Mouse (Mus musculus): Measurements from ENCODE around the gene Mta1. TPM values are rescaled to one million over a fixed set of nuclear protein-coding genes. Genes with fewer than 3 reads are reported as not detected.

The Mta1 gene
- polyA plus RNA-seq (2012; rRNA removed) = 66.4 and 69.3 TPM in 2 replicates

DNA sequence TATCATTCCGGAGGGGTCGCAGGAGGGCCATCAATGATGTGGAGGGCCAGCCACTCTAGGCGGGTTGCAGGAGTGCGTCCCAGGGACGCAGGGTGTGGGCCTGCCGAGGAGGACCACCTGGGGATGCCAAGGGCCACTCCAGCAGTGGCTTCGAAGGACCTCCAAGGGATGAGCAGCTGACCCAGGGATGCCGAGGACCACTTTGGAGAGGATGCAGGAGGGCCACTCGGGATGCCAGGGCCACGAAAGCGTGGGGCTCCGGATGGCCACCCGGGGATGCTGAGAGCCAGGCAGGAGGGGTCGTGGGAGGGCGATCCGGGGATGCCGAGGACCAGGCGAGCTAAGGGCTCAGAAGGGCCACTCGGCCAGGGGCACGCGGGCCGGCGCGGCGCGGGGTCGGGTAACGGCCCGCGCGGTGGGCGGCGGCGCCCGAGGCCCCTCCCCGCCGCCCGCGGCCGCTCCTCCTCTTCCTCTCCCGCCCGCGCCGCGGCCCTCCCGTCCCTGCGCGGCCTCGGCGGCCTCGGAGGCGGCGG lies at the start of gene Mta1:
TSS of gene Mta1 (plus strand) at position 530 of the 533 bp plus-strand sequence.
- DNase-seq (ENCODE audit: extremely low spot score in 1 of 2, low spot score in 1 of 2) = no peak

DNA sequence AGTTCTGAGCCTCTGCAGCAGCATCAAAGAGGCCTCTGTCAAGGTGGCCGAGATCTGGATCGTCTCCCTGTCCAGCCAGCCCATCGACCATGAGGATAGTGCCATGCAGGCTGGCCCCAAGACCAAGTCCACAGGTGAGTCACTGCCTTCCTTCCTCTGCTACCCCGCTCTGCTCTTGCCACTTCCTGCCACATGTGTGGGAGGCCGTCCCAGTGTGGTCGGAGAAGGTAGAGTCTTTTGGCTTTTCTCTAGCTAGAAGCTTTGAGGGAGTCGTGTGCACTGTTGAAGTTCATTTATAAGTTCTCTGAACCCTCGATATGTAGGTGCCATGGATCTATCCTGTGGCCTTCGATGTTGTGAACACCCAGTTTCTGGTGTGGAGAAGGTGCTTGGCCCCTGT lies 48.2 kb upstream of the Mta1 start:
- no peak for DNase-seq (ENCODE audit: extremely low spot score in 1 of 2, low spot score in 1 of 2)

DNA sequence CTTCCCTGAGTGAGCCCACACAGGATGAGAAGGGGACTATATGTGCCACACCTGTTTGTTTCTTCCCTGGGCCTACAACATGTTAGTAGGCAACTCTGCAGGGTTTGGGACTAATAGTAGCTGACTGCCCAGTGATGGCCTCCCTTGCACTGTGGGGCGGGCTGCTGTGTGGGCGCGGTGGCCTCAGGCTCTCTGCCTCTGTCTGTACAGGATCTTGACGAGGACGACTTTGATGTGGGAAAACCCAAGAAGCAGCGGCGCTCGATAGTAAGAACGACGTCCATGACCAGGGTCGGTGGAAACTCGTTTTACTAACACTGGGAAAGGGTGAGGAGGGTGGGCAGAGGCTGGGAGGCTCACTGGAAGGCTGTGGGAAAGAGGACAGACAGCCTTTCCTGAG lies 47.4 kb upstream of the Mta1 start:
- no peak for DNase-seq (ENCODE audit: extremely low spot score in 1 of 2, low spot score in 1 of 2)

DNA sequence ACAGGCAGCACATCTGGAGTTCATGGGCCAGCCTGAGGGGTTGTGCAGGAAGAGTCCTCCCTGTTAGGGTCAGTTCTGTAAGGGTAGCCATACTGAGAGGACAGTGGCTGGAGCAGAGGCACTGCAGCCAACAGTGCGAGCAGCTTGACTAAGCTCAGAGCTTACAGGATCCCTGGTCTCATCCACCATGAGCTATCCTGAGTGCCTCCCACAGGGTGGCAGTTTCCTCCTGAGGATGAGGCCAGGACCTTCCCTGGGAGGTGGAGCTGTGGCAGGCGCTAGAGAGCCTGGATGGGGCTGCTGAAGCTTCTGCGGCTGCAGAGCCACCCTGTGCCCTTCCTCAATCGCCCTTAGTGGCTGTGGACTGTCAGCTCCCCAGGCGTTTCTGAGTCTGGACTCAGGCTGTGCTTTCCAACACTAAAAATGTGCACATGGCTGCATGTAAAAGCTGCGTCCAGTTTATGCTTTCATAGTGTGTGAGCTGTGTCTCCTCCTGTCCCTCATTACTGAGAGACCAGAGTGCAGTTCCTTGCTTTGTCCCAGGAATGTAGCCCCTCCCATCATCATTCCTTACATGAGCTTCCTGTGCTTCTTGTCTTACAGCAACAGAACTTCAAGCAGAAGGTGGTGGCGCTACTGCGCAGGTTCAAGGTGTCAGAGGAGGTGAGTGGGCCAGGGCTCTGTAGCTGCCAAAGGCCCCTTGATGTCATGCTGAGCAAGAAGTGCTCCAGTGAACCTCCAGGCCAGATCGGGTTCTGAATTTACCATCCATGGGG lies 46.3 kb upstream of the Mta1 start:
- DNase-seq (ENCODE audit: extremely low spot score in 1 of 2, low spot score in 1 of 2) = no peak

DNA sequence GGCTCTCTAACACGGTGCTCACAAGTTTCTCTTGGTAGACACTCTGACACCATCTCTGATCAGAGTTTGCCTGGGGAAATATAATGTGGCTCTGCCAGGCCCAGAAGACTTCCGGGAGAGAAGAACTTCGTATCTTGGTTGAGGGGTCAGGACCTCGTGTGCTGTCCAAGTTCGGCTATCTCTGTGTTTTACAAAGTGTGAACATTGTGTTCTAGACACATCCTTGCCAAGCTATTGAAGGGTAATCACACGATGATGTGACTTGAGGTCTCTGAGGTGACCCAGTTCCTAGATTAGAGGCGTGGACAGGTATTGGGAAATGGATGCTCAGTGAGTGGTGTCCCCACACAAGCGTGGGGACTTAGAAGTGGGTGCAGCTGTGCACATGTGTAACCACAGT lies 42.0 kb upstream of the Mta1 start:
- DNase-seq (ENCODE audit: extremely low spot score in 1 of 2, low spot score in 1 of 2) = no peak

DNA sequence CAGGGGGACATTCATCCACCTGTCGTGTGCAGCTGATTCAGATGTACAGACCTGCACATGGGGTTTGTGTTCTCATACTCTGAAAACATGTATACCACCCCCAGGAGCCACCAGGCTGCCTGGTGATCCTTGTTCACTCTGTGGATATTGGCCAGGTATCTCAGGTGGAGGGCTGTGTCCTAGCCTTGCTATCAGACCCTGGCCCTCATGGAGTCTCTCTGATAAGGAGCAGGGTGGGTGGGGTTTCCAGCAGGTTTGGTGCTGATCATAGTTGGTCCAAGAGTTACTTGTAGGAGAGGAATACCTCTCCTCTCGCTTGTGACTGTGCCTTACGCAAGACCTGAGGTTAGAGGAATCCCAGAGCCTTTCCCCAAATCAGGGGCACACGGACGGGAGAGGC lies 37.9 kb upstream of the Mta1 start:
- DNase-seq (ENCODE audit: extremely low spot score in 1 of 2, low spot score in 1 of 2) = no peak

DNA sequence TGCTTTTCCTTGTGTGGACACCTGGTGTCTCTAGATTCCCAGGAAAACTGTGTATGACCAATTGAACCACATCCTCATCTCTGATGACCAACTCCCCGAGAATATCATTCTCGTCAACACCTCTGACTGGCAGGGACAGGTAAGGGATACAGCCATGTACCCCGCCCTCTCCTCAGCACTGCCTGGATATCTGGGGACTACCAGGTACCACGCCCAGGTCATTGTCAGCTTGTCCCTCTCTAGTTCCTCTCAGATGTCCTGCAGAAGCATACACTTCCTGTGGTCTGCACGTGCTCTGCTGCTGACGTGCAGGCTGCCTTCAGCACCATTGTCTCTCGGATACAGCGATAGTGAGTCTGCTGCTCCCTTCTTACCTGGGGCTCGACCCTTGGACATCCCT lies 36.5 kb upstream of the Mta1 start:
- no peak for DNase-seq (ENCODE audit: extremely low spot score in 1 of 2, low spot score in 1 of 2)

DNA sequence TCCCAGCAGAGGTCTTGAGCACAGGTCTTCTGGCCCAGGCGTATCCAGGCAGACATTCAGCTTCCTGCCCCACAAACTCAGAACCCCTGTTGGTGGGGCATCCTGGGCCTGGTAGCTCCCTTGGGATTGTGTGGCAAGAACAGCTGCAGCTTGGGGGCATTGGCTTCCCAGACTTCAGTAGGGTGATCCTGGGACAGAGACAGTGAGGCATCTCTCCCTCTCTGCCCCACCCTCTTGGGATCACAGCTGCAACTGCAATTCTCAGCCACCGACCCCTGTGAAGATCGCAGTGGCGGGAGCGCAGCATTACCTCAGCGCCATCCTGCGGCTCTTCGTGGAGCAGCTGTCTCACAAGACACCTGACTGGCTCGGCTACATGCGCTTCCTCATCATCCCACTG lies 35.9 kb upstream of the Mta1 start:
- no peak for DNase-seq (ENCODE audit: extremely low spot score in 1 of 2, low spot score in 1 of 2)

DNA sequence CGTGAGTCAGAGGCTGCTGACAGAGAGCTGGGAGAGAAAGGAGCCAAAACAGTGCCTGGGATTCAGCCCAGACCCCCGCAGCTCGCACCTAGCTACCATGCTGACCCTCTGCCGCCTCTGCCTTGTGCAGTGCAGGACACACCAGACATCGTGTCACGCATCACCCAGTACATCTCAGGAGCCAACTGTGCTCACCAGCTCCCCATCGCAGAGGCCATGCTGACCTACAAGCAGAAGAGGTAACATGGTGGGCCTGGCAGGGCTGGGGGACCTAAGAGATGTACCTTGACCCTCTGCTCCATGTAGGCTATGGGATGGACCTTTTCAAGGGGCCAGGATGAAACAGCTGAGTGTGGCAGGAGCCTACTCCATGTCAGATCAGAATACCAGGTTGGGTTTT lies 34.4 kb upstream of the Mta1 start:
- DNase-seq (ENCODE audit: extremely low spot score in 1 of 2, low spot score in 1 of 2) = no peak

DNA sequence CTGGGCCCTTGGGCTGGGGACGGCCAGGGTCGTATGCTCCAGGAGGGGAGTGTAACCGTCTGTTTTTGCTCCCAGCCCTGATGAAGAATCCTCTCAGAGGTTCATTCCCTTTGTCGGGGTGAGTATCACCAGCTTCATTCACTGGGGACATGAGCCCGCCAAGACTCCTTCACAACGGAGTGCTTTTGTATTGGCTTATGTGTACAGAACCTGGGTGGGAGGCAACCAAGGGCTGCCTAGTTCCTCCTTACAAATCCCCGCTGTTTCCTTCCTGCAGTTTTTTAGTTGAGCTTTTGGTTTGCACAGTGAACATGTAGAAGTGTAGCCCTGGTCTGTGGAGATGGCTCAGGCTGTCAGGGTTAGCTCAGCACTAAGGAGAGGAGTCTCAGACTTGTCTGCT lies 30.1 kb upstream of the Mta1 start:
- no peak for DNase-seq (ENCODE audit: extremely low spot score in 1 of 2, low spot score in 1 of 2)

DNA sequence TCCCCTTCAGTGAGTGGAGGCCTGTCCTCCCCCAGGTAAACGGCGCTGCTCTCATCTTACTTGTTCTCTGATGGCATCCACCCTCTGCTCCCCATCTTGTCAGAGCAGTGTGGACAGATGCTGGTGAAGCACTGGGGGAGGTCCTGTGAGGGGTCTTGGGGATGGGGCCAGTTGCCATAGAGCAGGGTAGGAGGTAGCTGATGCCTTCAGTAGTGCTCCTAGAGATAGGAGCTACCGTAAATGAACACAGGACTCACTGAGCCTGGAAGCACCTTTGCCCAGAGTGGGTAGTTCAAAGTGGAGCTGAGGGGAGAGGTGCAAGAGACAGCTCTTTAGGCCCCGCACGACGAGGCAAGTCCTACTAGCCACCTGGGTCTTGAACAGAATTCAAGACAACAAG lies 28.7 kb upstream of the Mta1 start:
- no peak for DNase-seq (ENCODE audit: extremely low spot score in 1 of 2, low spot score in 1 of 2)

DNA sequence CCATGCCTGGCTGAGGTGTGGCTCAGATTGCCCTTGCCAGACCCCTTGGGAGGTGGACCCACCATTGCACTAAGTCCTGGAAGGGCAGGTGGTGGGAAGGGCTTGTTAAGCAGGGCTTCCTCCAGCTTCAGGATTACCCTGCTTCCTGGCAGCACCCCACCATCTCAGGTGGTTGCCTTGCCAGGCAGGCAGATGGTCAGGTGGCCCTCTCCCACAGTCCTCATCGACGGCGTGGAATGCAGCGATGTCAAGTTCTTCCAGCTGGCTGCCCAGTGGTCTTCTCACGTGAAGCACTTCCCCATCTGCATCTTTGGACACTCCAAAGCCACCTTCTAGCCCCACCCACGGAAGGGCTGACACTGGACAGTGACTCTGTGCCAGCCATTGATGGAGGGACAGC lies 26.8 kb upstream of the Mta1 start:
- no peak for DNase-seq (ENCODE audit: extremely low spot score in 1 of 2, low spot score in 1 of 2)

DNA sequence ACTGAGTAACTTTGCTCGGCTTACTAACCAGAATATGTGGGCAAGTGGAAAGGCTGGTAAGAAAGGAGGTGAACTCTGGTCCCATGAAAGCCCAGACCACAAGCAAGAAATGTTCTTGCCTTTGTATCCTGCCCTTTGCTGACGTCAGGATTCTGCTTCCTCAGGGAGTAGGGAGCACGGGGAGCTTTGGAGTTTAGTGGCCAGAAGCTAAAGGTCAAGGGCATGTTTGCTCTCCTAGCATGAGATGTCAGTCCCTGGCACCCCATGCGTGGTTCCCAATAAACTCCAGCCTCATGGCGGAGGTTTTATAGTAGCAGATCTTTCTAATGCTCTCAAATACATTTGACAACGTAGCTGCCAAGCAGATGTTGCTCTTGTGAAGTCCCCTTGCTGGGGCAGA lies 26.3 kb upstream of the Mta1 start:
- no peak for DNase-seq (ENCODE audit: extremely low spot score in 1 of 2, low spot score in 1 of 2)

DNA sequence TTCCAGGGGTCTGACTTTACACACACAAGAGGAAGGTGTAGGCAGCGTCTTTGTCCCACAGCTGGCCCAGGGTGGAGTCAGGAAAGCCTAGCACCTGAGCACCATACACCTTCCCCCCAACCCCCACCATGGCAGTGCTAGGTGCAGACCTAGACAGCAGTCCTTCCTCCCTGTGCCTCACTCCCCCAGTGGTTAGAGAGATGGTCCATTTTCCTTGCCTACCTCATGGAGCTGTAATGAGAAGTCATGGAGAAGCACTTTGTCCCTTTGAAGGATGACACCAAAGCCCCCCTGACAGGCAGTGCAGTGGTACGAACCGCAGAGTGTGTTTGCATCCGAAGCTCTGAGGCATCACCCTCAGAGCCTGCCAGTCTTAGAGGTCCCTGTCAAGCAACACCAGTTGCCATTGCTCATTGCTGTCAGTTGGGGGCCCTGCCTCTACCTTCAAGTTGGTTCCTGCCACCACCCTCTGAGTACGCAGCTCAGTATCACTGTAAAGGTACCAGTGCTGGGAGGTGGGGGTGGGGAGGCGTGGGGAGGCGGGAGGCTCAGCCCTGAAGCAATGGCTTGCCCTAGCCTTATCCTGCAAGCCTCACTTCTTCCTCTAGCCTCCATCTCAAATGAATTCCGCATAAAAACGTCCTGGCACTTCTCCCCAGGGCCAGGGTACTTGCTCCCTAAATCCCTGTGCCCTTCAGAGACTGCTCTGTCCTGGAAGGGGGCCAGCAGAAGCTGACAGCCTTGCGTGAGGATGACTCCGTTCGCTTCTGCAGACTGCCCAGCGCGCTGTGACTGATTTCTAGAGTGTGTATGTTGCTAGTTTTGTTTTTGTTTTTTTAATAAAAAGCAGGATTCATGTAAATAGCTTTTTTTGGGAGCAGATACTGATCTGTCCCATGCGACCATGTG lies 24.4 kb upstream of the Mta1 start:
- DNase-seq (ENCODE audit: extremely low spot score in 1 of 2, low spot score in 1 of 2) = peak in 1 of 2 experiments; percentile 43

DNA sequence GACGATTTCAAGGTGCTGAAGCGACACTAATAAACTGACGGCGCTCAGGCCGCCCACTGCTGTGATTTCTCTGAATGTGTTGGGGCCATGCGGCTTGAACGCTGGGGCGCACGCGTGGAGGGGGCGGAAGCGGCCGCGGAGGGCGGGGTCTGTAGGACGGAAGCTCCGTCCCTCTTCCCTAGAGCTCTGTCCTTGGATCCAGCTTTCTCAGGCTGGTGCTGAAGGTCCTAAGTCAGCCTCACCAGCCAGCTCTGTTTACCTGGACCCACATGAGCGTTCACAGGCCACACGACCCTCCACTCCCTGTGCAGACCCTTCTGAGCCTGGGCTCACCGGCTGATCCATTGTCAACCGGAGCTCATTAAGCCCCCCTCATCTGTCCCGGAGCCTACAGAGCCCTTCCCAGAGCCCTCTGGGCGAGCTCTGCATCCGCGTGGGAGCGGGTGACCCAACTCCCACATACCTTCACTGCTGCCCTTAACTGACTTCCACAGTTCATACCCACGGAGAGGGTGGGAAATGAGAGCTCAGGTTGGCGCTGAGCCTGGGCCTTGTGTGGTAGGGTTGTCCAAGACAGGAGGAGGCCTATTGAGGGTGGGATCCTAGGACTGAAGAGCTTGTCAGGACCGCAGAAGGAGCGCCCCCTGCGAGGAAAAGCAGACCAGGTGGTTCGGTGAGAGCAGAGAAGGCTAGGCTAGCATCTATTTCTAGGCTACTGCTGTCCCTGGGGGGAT lies 23.6 kb upstream of the Mta1 start, which contains the start of gene Tex22:
TSS of gene Tex22 (plus strand) at position 174 of the 734 bp plus-strand sequence.
- DNase-seq (ENCODE audit: extremely low spot score in 1 of 2, low spot score in 1 of 2) = peak; percentile 79 to 91

DNA sequence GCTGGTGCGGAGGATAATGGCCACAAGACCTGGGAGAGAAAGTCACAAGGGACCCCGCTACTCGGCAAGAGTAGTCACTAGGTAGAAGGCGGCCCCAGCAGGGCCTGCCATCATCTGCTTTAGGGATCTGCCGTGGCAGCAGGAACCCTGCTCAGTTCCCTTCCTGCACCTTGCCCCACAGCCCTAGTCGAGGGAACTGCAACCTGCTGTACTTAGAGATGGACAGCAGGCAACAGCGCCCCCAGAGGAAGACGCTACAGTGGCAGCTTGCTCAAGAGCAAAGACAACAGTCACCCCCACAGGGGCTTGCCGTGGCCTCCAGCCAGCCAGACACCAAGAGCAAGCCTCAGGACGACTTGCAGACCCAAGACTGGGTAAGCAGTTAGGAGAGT lies 23.0 kb upstream of the Mta1 start:
- DNase-seq (ENCODE audit: extremely low spot score in 1 of 2, low spot score in 1 of 2) = peak; percentile 69 to 91

DNA sequence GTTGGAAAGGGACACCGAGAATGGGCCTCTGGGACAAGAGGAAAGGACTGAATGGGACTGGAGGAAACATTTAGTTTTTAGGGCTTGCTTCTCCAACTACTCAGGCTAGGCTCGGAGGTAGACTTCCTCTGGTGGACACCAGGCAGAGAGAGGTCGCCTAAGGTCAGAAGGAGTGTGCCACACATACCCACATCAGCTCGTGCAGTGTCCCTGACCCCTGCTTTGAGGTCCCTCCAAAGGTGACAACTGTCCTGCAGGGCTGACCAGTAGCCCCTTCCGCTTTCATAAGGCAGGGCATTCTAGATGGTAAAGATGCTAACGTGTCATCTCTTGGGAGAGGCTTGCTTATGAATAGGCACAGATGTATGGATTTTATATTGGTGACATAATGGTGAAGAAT lies 22.6 kb upstream of the Mta1 start:
- DNase-seq (ENCODE audit: extremely low spot score in 1 of 2, low spot score in 1 of 2) = no peak

DNA sequence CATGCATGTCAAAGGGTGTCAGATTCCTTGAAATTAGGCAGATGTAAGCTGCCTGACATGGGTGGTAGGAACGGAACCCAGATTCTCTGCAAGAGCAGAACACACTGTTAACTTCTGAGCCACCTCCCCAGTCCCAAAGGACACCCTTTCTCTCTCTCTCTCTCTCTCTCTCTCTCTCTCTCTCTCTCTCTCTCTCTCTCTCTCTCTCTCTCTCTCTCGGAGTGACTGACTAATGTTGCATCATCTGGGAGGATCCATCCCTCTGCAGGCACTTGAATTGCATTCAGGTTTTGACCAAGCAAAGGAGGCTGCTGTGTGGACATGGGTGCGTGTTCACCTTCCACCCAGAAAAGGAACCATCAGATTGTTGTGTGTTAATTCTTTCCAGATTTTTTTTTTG lies 10.8 kb upstream of the Mta1 start:
- DNase-seq (ENCODE audit: extremely low spot score in 1 of 2, low spot score in 1 of 2) = no peak

DNA sequence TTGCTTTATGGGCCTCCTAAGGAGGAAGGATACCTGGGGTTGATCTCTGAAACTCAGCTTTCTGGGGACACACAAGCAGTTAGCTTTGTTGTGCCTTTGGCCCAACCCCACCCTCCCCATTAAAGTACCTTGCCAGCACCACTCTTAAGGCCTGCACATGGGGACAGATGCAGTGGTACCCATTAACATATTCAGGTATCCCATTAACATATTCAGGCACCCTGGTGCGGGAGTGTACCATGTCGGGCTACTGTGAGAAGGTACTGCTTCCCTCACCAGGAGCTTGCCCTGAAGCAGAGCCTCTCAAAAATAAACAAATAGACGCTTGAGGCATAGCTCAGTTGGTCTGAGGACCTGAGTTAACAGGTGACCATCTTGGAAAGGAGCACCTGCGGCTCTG lies 10.1 kb upstream of the Mta1 start:
- DNase-seq (ENCODE audit: extremely low spot score in 1 of 2, low spot score in 1 of 2) = no peak

DNA sequence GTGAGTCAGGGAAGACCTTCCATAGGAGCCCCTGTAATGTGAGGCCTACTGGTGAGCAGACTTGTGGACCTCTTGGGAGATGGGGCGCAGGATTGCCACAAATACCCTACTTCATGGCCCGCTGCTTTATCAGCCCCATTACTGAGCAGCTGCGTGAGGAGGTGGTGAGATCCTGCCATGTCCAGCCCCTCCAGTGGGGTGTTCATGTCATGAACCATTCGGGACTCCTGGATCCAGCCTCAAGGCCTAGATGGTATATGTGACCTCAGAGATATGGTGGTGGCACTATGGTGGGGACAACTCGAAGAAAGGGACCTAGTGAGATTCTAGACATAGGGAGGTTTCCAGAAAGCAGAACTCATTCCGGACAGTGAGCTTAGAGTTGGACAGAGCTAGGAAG lies 9.0 kb upstream of the Mta1 start:
- no peak for DNase-seq (ENCODE audit: extremely low spot score in 1 of 2, low spot score in 1 of 2)

DNA sequence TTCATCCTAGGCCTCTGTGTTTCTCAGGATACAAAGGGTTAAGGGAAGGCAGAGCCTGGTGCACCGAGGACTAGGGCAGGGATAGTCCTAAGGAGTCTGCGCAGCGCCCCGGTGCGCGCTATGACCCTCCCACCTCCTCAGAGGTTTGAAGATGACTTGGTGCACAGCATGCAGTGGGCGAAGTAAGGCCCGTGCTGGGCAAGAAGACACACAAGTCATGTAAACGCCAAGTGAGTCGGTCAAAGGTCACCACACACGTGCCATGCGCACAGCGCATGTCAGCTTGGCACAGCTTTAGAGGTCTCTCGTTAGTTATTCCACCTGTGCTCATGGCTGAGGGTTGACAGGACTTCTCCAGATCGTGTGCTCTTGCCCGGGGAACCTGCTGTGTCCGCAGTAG lies 8.0 kb upstream of the Mta1 start:
- DNase-seq (ENCODE audit: extremely low spot score in 1 of 2, low spot score in 1 of 2) = no peak
